Mouse (Mus musculus): Measurements from ENCODE around the gene Ednra. TPM values are rescaled to one million over a fixed set of nuclear protein-coding genes. Genes with fewer than 3 reads are reported as not detected.

Ednra gene
- total RNA-seq, 1 experiment from 2014 or later, result 0.15 TPM

Other genes with a start within 250 kb of the Ednra start
- gene Arhgap10, start 206.5 kb downstream of the Ednra start, total RNA-seq (2017), result 14.6 and 16.4 TPM in 2 replicates
- gene Prmt9, start 175.1 kb downstream of the Ednra start, total RNA-seq (2017), result 17.9 and 23.5 TPM in 2 replicates
- gene Tmem184c, start 113.8 kb downstream of the Ednra start, total RNA-seq (2017), result 16.6 and 22.2 TPM in 2 replicates

All from hematopoietic stem cell, adult 5-6 weeks (primary cell).